Mouse (Mus musculus): ENCODE data around the gene Spock2. TPM values are rescaled to one million over a fixed set of nuclear protein-coding genes. Genes with fewer than 3 reads are reported as not detected.
"Not testable (repeated sequence)": the region's sequence is repeated elsewhere in the genome, so short reads cannot be mapped to it uniquely, and the experiment has no call there.

Gene Spock2
- total RNA-seq, 1 experiment, result 4.1 TPM

DNA sequence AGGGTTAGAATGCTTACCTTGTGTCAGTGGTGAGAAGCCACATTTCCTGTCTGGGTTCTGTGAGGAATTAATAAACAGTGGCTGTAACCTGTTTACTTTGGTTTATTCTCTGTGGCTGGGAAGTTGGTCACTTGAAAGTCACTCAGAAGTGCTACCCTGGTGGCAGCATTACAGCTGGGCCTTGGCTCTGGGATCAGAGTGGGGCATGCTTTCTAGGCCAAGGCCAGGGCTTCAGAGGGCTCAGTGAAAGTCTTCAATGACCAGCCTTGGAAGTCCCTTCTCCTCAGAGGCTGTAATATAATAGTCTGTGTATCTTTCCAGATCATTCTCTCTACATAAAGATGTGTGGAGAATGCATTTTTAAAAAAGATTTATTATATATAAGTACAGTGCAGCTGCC is 50.0 kb downstream of the Spock2 start:
- no peaks in the 10 kb centered on the region for H3K36me3 ChIP-seq (ENCODE audit: control insufficient read depth, insufficient read depth, low read length, poor library complexity, severe bottlenecking)
- DNase-seq (ENCODE audit: low read depth, low spot score), result no peak
- H3K27ac ChIP-seq (ENCODE audit: insufficient read depth, low read depth, low read length, poor library complexity, severe bottlenecking), result no peak overlapping the region
- H3K9me3 ChIP-seq (ENCODE audit: control insufficient read depth, insufficient read depth, low read depth, low read length), result no peaks in the 10 kb centered on the region
- H3K4me3 ChIP-seq (ENCODE audit: insufficient read depth in 1 of 2, low read depth in 1 of 2, low read length in 2 of 2, poor library complexity in 1 of 2, severe bottlenecking in 1 of 2), result no peak overlapping the region
- H3K9ac ChIP-seq (ENCODE audit: insufficient read depth, low read depth, low read length, poor library complexity, severe bottlenecking), result no peak overlapping the region
- no peak for TF ChIP-seq ZC3H11A (IDR thresholded peaks at IDR 0.05; ENCODE audit: borderline replicate concordance, low read depth, low read length)
- no peak for TF ChIP-seq HCFC1 (IDR thresholded peaks at IDR 0.05; ENCODE audit: borderline replicate concordance, insufficient read depth, low read length)
- TF ChIP-seq ZNF384 (IDR thresholded peaks at IDR 0.05; ENCODE audit: low read depth, low read length), result no peak
- TF ChIP-seq MAFK (IDR thresholded peaks at IDR 0.05; ENCODE audit: insufficient read depth, low read depth, low read length), result no peak
- no peak for TF ChIP-seq CHD2 (IDR thresholded peaks at IDR 0.05; ENCODE audit: low read depth, low read length)
- in situ Hi-C loops (cut with MboI; ENCODE audit: low sequenced_read_pairs in 2 of 2, unreplicated experiment in 2 of 2), result loop anchor here (5.0 to 10.0 kb wide), 2 partner anchors 69 to 81 kb away; no protein-coding TSS in a partner anchor
- peaks cover 0 to 3% of the 10 kb centered on the region in 2 experiments; a peak in 1 of 4 replicates for H3K4me1 ChIP-seq (ENCODE audit: control insufficient read depth in 2 of 2, insufficient read depth in 2 of 2, low read length in 2 of 2, poor library complexity in 1 of 2)

GRCm38 (mm10) chr10:60158144-60158543 is 52.1 kb downstream of the Spock2 start:
- in situ Hi-C loops (cut with MboI; ENCODE audit: low sequenced_read_pairs in 2 of 2, unreplicated experiment in 2 of 2), result loop anchor here (5.0 to 10.0 kb wide), 2 partner anchors 67 to 79 kb away; no protein-coding TSS in a partner anchor
- TF ChIP-seq CHD2 (IDR thresholded peaks at IDR 0.05; ENCODE audit: low read depth, low read length), result no peak
- no peak for TF ChIP-seq ZNF384 (IDR thresholded peaks at IDR 0.05; ENCODE audit: low read depth, low read length)
- no peak for TF ChIP-seq ZC3H11A (IDR thresholded peaks at IDR 0.05; ENCODE audit: borderline replicate concordance, low read depth, low read length)
- TF ChIP-seq HCFC1 (IDR thresholded peaks at IDR 0.05; ENCODE audit: borderline replicate concordance, insufficient read depth, low read length), result no peak
- TF ChIP-seq MAFK (IDR thresholded peaks at IDR 0.05; ENCODE audit: insufficient read depth, low read depth, low read length), result no peak
- H3K9ac ChIP-seq (ENCODE audit: insufficient read depth, low read depth, low read length, poor library complexity, severe bottlenecking), result no peak overlapping the region

GRCm38 (mm10) chr10:60161397-60161796 is 55.4 kb downstream of the Spock2 start:
- H3K4me3 ChIP-seq (ENCODE audit: insufficient read depth in 1 of 2, low read depth in 1 of 2, low read length in 2 of 2, poor library complexity in 1 of 2, severe bottlenecking in 1 of 2); H3K9ac ChIP-seq (ENCODE audit: insufficient read depth, low read depth, low read length, poor library complexity, severe bottlenecking); H3K27ac ChIP-seq (ENCODE audit: insufficient read depth, low read depth, low read length, poor library complexity, severe bottlenecking); H3K9me3 ChIP-seq (ENCODE audit: control insufficient read depth, insufficient read depth, low read depth, low read length); H3K36me3 ChIP-seq (ENCODE audit: control insufficient read depth, insufficient read depth, low read length, poor library complexity, severe bottlenecking); DNase-seq (ENCODE audit: low read depth, low spot score); in situ Hi-C loops (cut with MboI; ENCODE audit: low sequenced_read_pairs in 2 of 2, unreplicated experiment in 2 of 2): not testable (repeated sequence)
- H3K4me1 ChIP-seq (ENCODE audit: control insufficient read depth in 2 of 2, insufficient read depth in 2 of 2, low read length in 2 of 2, poor library complexity in 1 of 2), result peaks cover 12 to 13% of the 10 kb centered on the region in 2 experiments

More at GRCm38 (mm10) chr10:60158144-60158543, 52.1 kb downstream of the Spock2 start:
- Histone ChIP-seq H3K27ac (ENCODE audit: insufficient read depth, low read depth, low read length, poor library complexity, severe bottlenecking) (no peak overlapping the region), H3K4me1 (ENCODE audit: control insufficient read depth in 2 of 2, insufficient read depth in 2 of 2, low read length in 2 of 2, poor library complexity in 1 of 2) (0 out of 4 replicates have a peak, but pooled peaks cover 0 to 2% of the 10 kb centered on the region in 2 experiments), H3K9me3 (ENCODE audit: control insufficient read depth, insufficient read depth, low read depth, low read length) (no peaks in the 10 kb centered on the region), H3K4me3 (ENCODE audit: insufficient read depth in 1 of 2, low read depth in 1 of 2, low read length in 2 of 2, poor library complexity in 1 of 2, severe bottlenecking in 1 of 2) (no peak overlapping the region), H3K36me3 (ENCODE audit: control insufficient read depth, insufficient read depth, low read length, poor library complexity, severe bottlenecking) (no peaks in the 10 kb centered on the region)
- no peak for DNase-seq (ENCODE audit: low read depth, low spot score)

DNA sequence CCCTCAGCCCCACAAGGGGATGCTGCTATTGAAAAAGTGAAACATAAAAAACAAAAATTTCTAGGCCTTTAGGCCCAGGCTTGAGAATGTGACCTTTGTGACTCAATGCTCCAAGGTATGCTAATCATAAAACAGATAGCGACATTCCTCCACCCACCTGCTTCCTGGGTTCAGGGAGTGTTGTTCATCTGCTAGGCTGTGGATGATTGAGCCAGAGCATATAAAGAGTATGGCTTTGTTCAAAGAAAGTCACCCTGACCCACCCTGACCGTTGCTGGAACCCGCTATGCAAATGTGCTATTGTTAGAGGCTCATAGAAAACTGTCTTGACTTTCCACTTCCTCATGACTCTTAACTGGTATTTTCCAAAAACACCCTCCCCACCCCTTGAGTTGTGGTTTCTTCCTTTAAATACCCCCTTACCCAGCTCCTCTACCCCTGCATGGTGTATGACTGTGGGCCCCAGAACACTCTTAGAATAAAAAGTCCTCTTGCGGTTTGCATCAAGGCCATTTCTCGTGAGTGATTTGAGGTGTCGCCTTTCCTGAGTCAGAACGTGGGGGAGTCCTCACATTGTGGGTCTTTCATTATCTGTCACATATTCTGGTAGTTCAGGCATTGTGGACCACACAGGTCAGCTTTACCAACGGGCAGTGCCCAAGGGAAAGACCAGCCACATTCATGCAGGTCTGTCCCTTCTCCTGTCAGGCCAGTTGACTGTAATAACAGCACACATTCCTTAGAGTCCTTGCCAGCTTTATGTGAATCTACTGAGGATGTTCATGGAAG is 56.4 kb downstream of the Spock2 start:
- H3K36me3 ChIP-seq (ENCODE audit: control insufficient read depth, insufficient read depth, low read length, poor library complexity, severe bottlenecking); H3K9me3 ChIP-seq (ENCODE audit: control insufficient read depth, insufficient read depth, low read depth, low read length); H3K9ac ChIP-seq (ENCODE audit: insufficient read depth, low read depth, low read length, poor library complexity, severe bottlenecking); H3K4me3 ChIP-seq (ENCODE audit: insufficient read depth in 1 of 2, low read depth in 1 of 2, low read length in 2 of 2, poor library complexity in 1 of 2, severe bottlenecking in 1 of 2); DNase-seq (ENCODE audit: low read depth, low spot score); in situ Hi-C loops (cut with MboI; ENCODE audit: low sequenced_read_pairs in 2 of 2, unreplicated experiment in 2 of 2); H3K27ac ChIP-seq (ENCODE audit: insufficient read depth, low read depth, low read length, poor library complexity, severe bottlenecking): not testable (repeated sequence)
- H3K4me1 ChIP-seq (ENCODE audit: control insufficient read depth in 2 of 2, insufficient read depth in 2 of 2, low read length in 2 of 2, poor library complexity in 1 of 2), result peaks cover 16 to 18% of the 10 kb centered on the region in 2 experiments

DNA sequence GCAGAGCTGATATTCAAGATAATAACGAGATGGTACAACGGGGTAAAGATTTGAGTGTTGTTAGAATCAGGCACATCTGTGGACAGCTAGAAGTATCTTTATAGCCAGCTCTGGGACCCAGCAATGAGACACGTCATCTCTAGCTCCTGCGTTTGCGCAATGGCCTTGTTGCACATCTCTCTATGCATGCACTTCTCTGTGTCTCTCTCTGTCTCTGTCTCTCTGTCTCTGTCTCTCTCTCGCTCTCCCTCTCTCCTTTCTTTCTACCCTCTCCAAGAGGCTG is 56.9 kb downstream of the Spock2 start:
- H3K36me3 ChIP-seq (ENCODE audit: control insufficient read depth, insufficient read depth, low read length, poor library complexity, severe bottlenecking), result no peaks in the 10 kb centered on the region
- TF ChIP-seq ZNF384 (IDR thresholded peaks at IDR 0.05; ENCODE audit: low read depth, low read length), result no peak
- TF ChIP-seq MAFK (IDR thresholded peaks at IDR 0.05; ENCODE audit: insufficient read depth, low read depth, low read length), result no peak
- TF ChIP-seq HCFC1 (IDR thresholded peaks at IDR 0.05; ENCODE audit: borderline replicate concordance, insufficient read depth, low read length), result no peak
- TF ChIP-seq CHD2 (IDR thresholded peaks at IDR 0.05; ENCODE audit: low read depth, low read length), result no peak
- DNase-seq (ENCODE audit: low read depth, low spot score), result no peak
- H3K9me3 ChIP-seq (ENCODE audit: control insufficient read depth, insufficient read depth, low read depth, low read length), result no peaks in the 10 kb centered on the region
- H3K9ac ChIP-seq (ENCODE audit: insufficient read depth, low read depth, low read length, poor library complexity, severe bottlenecking), result no peak overlapping the region
- H3K4me1 ChIP-seq (ENCODE audit: control insufficient read depth in 2 of 2, insufficient read depth in 2 of 2, low read length in 2 of 2, poor library complexity in 1 of 2), result peaks cover 16 to 18% of the 10 kb centered on the region in 2 experiments
- no peak overlapping the region for H3K27ac ChIP-seq (ENCODE audit: insufficient read depth, low read depth, low read length, poor library complexity, severe bottlenecking)
- H3K4me3 ChIP-seq (ENCODE audit: insufficient read depth in 1 of 2, low read depth in 1 of 2, low read length in 2 of 2, poor library complexity in 1 of 2, severe bottlenecking in 1 of 2), result no peak overlapping the region
- in situ Hi-C loops (cut with MboI; ENCODE audit: low sequenced_read_pairs in 2 of 2, unreplicated experiment in 2 of 2), result no loop called here

Measured in ES-E14 (cell line).